Mouse (Mus musculus): ENCODE results near the gene Rnf2.
A peak's percentile ranks its signal among the peaks of the same experiment; 100 is the strongest.

The Rnf2 gene

DNA sequence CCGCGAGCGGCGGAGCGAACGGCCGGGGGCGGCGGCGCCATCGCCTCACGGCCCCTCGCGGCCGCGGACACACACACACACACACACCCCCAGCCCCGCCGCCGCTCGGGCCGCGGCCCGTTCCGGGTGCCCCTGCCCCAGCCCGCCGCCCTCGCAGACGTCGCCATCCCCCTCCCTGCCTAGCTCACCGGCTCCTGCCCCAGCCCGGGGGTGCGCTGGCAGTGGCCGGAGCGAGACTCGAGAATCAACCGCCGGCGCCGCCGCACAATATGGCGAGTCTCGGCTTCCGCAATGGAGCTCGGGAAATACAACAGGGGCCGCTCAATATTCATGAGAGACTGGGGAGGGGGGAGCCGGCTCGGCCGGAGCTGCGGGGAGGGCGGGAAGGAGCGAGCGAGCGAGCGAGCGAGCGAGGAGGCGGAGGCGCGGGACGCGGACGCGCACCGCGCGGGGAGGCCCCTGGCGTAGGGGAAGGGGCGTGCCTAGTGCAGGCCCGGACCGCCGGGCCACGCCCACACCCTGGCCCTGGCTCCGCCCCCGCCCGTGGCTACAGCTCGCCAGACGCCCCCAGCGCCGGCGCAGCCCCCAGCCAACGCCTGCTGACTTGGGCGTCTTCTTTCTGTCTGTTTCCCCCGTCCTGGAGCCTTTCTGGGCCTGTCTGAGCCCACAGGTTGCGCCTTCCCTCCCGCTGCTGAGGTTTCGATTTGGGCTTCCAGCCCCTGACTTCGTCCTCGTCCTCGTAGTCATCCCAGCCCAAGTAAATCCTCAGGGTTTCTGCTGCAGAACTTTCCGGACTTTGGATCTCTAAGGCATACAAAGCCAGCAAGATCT is at the start of gene Rnf2:
Gene Rnf2 (minus strand): TSS at position 425 of the 831 bp plus-strand sequence.
- peak; percentile 69 for DNase-seq (ENCODE audit: extremely low spot score, low read depth, low spot score)

DNA sequence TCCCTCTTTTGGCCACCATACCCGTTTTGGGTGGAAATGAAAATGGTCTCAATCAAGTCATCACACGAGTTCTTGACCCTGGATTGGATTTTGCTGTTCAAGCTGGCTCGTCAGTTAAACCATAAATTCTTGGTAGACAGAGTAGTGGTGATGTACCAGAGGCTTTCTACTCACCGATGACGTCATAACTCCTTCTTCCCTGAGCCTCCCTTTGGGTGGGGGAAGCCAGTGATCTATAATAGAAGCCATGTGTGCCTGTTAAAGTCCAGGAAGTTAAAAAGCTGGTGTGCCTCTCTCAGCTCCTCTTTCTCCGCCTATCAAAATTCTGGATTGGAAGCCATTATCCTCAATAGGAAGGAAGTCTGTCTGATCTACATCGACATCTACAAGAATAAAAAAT is 49.0 kb upstream of the Rnf2 start:
- no peak for DNase-seq (ENCODE audit: extremely low spot score, low read depth, low spot score)

DNA sequence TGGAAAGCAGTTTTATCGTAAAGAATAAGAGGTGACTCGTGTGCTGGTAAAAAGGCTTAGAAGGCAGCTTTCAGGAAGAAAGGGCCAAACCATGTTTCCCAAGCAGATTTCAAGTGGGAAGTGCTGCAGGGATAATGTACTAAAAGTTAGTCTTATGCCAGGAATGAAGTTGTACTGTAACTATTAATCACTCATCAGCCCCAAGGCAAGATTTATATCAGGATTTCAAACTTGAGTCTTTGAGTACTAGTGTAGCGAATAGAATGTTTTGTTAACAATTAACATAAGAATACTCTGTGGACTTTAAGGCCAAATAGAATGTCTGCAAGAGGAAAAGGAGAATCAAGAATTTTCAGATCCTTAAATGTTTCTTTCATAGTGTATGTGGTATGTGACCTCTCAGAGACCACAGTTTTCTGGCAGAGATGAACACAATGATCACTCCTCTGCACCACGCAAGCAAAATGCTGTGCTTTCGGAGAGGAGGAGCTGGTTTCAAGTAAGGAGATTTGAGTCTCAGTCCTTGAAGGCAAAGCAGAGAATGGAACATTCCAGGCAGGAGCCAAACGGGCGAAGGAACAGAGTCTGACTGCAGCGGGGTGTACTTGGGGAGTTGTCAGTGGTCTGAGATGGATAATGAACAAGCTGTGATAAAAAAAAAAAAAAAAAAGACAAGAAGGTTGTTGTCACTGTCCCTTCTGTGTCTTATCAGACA is 48.3 kb upstream of the Rnf2 start:
- no peak for DNase-seq (ENCODE audit: extremely low spot score, low read depth, low spot score)

DNA sequence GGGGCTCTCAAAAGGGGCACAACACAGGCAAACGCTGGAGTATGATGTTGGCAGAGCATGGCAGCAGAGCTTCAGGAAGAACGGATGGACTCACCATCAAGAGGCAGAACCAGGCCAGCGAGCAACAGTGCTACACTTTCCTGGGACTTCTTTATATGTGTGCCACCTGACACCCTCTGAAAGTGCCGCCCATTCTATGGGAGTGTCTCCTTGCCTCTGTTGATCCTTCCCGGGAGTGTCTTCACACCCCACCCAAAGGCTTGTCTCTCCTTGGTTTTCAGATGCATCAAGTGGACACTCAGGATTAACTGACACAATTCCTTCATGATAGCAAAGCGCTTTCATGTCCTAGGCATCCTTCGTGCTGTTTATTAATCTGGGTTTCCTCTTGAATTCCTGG is 44.8 kb upstream of the Rnf2 start:
- DNase-seq (ENCODE audit: extremely low spot score, low read depth, low spot score): no peak

DNA sequence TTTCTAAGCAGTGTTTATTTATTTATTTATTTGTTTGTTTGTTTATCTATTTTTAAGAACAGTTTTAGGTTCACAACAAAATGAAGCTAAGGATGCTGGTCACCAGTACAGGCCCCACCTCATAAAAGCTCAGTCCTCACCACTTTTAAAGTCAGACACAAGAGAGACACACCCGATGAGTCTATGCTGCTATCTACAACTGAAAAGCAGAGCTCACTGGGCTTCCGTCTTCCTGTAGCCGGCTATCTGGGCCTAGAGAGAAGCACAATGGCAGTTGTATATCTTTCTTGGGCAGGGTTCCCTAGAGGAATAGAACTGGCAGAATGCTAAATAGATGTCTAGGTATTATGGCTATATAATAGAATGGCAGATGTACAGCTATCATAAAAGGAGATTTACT is 43.8 kb upstream of the Rnf2 start:
- no peak for DNase-seq (ENCODE audit: extremely low spot score, low read depth, low spot score)

DNA sequence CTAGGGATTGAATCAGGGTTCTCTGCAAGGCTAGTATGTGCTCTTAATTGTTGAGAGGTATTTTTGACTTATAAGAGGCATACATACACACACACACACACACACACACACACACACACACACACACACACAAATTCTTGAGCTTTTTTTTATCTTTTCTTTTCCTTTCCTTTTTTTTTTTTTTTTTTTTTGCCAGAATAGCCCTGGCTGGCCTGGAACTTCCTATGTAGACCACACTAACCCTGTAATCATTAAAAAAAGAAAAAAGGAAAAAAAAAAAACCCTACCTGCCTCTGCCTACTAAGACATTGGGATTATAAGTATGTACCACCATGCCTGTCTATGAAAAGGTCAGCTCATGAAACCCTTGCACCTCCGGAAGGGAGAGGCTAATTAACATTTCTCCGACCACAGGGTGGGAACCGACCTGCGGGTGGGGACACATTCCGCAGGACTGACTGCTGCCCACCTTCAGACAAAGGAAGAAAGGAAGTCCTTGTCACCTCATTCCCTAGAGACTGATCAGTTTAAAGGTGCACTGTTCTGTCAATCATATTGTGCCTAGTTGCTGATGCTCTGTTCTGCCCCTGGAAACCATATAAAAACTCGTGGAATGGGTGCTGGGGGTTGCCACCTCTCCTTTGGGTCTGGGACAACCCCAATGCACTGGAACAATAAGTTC is 43.2 kb upstream of the Rnf2 start:
- no peak for DNase-seq (ENCODE audit: extremely low spot score, low read depth, low spot score)

DNA sequence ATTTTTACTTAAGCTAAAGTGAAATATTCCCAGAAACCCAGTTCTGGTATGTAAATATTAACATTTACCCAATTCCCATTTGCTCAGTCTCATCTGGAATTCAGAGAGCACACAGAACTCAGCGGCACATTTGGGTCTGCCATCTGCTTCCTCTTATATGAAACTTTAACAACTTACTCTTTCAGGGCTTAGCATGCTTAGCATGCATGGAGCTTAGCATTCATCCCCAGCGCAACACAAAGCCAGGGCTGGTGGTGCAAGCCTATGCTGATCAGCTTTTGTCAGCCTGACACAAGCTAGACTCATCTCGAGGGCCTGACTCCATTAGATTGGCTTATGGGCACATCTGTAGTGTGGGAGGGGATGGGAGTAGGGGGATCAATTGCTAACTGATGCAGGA is 25.9 kb upstream of the Rnf2 start:
- DNase-seq (ENCODE audit: extremely low spot score, low read depth, low spot score): no peak

DNA sequence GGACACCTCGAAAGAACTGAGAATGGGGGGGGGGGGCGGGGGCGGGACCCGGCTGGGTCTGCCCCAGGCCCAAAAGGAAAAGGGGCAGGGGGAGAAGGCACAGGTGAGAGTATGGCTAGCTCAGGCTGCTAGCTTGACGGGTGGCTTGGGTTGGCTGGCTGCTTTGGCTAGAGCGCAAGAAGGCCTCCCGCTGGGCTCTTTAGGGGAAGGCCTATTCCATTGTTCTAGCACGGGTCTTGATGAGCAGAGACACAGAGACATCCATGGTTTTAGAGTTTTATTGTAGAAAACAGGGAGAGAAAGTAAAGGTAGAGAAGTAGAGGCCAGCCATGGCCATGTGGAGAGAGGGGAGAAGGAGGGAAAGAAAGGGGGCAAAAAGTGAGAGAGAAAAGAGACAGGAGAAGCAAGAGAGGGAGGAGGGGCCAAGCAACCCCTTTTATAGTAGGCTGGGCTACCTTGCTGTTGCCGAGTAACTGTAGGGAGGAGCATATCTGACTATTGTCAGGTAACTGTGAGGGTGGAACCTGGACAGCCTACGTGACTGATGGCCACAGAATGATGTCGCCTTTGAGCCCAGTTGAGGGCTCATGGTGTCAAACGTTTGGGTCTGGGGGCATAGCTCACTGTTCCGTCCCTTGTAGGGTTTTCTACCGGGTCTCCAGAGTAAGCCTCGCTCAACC is 17.0 kb upstream of the Rnf2 start:
- DNase-seq (ENCODE audit: extremely low spot score, low read depth, low spot score): no peak

DNA sequence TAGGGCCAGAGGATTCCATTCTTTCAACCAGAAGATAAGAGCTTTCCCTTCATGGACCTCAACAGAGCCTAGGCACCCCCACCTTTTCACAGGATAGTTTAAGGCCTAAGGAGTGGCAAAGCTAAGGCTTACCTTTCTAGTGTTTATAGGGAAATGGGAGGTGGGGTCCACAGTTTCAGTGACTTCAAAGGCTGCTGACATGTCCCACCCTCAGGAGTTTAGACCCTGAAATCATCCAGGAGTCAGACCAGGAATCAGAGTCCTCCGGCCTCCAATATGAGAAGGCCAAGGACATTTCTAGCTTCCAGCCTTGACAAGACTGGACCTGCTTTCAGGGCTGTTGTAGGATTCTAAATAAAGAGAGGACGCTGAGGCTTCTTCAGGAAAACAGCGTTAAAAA is 16.1 kb upstream of the Rnf2 start:
- DNase-seq (ENCODE audit: extremely low spot score, low read depth, low spot score): no peak

DNA sequence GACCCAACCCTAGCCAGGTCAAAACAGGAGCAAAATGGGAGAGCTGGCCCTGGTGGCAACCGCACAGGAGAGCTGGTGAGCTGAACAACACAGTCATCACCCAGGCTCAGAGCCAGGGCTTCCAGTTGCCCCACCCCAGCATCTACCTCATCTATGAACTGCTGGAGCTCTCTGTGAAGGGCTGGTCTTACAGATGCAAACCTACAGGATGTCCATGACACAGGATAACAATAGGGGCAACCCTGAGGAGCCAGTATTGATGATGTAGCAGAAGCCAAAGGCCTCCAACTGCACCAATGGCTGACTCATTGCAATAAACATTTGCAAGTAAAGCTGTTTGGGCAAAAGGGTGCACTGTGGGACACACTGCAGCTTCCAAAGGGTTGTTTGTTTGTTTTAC is 15.0 kb upstream of the Rnf2 start:
- DNase-seq (ENCODE audit: extremely low spot score, low read depth, low spot score): no peak

DNA sequence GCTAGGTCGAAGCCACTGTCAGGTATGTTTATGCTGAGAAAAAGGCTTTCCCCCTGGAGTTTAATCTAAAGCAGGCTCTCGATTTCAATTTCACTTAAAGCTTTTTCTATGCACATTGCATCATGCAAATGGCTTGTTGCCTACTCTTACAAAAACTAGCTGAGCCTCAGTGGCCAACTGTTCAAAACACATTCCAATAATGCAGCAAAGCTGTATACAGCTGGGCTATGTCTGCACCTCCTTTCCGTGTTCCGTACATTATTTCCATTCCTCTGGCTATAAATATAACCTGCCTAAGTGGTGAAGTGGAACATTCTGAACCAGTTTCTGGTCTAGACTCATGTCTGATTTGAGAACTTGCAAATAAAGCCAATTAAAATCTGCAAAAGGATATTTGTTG is 13.4 kb upstream of the Rnf2 start:
- no peak for DNase-seq (ENCODE audit: extremely low spot score, low read depth, low spot score)

DNA sequence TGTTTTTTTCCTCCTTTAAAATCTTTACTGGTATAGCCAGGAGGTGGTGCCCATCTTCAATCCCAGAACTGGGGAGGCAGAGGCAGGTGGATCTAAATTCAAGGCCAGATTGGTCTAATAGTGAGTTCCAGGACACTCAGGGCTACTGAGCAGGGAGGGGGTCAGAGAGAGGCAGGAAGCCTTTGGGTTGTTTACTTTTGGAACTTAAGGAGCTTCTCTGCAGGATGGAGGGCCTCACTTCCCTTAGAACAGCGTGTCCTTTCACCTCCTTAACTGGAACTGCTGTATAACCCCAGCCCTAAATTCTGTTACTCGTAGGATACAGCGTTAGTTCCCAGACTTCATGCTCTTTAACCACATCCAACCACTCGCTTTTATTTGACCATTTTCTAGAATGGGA is 10.1 kb upstream of the Rnf2 start:
- no peak for DNase-seq (ENCODE audit: extremely low spot score, low read depth, low spot score)

DNA sequence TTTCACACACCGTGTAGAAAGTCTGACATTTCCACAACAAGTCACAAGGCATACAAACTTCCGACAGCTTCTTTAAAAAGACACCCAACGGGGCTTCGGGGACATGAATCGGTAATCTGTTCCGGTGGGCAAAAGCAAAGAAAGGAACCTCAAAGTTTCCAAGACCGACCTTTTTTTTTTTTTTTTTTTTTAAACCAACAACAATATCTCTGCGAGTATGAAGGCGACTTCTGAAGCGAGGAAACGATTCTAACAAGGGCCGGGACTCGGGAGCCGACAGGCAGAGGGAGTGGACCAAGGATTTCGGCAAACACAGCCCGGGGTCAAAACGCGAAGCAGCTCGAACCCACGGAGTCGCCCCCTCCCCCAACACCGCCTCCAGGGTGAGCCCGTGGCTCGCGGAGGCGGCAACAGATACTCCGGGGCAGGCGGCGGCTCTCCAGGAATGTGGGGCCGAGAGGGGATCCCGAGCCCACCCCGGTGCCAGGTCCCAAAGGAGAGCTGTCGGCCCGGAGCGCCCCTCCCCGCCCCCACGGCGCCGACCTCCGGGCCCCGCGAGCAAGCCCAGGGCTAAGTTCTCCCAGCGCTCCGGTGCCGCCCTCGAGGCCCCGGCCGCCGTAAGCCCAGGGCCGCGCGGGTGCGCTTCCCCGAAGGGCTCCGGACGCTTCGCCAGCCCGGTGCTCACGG is 797 bp downstream of the Rnf2 start:
- no peak for DNase-seq (ENCODE audit: extremely low spot score, low read depth, low spot score)

DNA sequence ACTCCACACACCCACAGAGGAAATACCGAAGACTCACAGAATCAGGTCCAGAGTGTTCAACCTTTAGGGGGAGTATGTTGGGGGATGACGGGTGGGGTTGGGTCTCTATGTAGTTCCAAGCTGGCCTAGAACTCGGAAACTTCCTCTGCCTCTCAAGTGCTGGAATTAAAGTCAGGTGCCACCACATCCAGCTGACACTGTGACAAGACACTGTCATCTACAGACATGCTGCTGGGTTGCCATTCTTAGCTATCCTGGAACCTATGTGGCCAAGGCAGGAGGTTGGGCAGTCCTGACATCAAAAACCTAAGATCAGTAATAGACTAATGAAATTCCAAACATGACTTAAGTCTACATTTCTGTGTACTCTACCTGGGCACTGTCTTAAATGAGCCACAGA is 2.4 kb downstream of the Rnf2 start:
- no peak for DNase-seq (ENCODE audit: extremely low spot score, low read depth, low spot score)

DNA sequence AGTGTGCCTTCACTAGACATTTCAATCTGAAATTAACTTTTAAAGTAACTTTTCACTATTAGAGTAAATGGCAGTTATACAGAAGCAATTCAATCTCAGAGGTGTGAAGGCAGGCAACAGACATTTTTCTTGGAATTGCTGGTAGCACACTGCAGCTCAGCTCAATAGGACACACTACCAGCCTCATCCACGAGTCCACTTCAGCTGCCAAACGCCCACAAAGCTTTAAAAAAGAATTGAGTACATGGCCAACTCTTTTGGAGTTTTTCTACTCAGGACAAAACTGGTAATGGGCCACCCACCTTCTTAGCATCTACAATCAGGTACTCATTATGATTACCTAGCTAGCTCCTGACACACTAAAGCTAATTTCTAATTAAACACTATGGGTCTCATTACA is 2.8 kb downstream of the Rnf2 start:
- DNase-seq (ENCODE audit: extremely low spot score, low read depth, low spot score): no peak

DNA sequence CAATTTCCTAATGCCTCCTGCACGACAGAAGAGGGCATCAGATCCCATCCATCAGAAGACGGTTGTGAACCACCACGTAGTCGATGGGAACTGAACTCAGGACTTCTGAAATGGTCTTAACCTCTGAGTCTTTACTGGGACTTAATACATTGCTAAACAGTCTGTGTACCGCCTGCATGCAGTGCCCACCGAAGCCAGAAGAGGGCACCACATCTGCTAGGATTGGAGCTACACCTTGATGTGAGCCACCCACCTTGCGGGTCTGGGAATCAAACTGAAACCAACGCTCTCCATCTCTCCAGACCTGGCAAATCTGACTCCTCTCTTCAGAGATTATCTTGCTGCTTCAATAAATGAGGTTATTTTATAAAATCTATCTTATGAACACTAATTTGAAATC is 3.7 kb downstream of the Rnf2 start:
- DNase-seq (ENCODE audit: extremely low spot score, low read depth, low spot score): no peak

DNA sequence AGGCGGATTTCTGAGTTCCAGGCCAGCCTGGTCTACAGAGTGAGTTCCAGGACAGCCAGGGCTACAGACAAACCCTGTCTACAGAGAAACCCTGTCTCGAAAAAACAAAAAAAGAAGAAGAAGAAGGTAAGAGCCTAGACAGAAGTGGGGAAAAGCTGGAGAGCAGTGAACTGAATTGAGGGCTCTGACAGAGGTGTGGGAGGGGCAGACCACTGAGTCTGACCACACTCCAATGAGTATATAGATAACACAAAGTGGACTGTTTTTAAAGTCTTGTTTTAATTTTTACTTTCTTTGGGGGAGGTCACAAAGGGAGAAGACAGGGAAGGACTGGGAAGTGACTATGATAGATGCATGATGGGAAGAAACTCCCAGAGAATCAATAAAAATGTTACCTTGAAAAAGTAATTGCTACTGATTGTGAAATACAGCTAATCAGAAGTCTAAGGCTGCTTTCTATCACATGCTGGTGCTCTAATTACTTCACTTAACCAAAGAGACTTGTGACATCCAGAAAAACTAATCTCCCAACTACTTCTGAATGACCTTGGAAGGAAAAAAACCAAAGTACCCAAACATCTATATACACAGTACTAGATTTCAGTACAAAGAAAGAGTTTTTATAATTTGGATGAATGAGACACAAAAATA is 5.0 kb downstream of the Rnf2 start:
- DNase-seq (ENCODE audit: extremely low spot score, low read depth, low spot score): no peak

DNA sequence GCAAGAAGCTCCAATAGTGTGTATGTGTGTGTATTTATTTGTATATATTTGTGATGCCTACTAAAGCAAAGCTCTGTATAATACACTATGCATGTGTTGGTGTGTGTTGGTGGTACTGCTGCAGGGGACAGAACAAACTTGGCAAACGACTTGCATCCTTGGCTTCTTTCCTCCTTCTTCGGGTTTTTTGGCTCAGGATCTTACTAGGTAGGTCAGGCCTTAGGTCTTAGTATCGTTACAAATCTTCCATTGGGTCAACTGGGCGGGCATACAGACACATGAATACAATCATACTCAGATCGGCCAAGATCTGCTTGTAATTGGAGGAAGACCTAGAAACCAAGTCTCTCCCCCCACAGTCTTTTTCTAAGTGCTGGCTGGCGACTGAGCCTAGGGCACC is 6.0 kb downstream of the Rnf2 start:
- DNase-seq (ENCODE audit: extremely low spot score, low read depth, low spot score): no peak

DNA sequence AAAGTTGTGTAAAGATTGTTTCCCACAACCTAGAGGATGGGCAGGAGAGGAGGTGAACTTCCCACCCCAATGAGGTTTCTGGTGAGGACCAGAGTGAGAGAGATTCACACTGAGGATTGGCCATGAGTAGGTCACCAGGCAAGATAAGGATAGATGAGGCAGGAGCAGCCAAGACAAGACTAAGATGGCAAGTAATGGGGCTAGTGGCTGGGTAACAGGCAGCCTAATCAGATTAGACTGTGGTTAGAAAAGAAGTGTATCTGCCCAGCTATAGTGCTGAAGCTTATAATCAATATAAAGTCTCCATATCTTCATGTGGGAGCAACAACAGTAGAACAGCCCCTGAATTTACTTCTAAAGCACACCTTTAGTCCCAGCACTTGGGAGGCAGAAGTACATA is 6.9 kb downstream of the Rnf2 start:
- DNase-seq (ENCODE audit: extremely low spot score, low read depth, low spot score): no peak

DNA sequence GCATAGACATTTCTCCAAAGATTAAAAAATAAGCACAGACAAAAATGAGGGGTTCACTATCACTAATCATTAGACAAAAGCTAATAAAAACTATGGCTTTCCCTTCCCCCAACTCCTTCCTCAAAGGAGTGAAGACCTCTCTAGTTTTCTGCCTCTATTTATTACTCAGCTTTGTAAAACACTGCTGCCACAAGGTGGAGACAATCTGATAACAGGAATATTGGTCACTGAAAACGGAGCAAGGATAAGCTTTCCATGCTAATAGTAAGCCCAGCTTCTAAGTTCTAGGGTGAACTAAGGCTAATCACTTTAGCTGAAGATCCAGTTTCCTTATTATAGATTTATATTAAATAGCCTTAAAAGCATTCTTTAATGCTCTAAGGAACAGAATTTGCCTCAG is 8.3 kb downstream of the Rnf2 start:
- DNase-seq (ENCODE audit: extremely low spot score, low read depth, low spot score): no peak

Data from hindlimb bud, embryonic 11.5 days (tissue).